Mouse (Mus musculus): ENCODE results near the gene Hsd17b10. TPM values are rescaled to one million over a fixed set of nuclear protein-coding genes. Genes with fewer than 3 reads are reported as not detected.

The Hsd17b10 gene
- polyA plus RNA-seq, 1 experiment = 10.0 TPM

- Histone ChIP-seq H3K27me3 (ENCODE audit: control insufficient read depth, insufficient read depth, low read length) (no peaks in the 10 kb centered on the region), H3K27ac (ENCODE audit: control insufficient read depth, insufficient read depth, low read depth, low read length) (peak within 1 kb of the TSS; percentile 99), H3K4me3 (ENCODE audit: control insufficient read depth, low read depth, low read length) (peak within 1 kb of the TSS; percentile 98), H3K4me1 (ENCODE audit: control insufficient read depth, insufficient read depth, low read length) (no peaks in the 10 kb centered on the region), H3K36me3 (ENCODE audit: control insufficient read depth, insufficient read depth, low read length) (no peaks in the 10 kb centered on the region)
- TF ChIP-seq CTCF (IDR thresholded peaks at IDR 0.05; ENCODE audit: control insufficient read depth, insufficient read depth, insufficient replicate concordance, low read depth, low read length) = no peak
- TF ChIP-seq POLR2A (IDR thresholded peaks at IDR 0.05; ENCODE audit: control insufficient read depth, low read depth, low read length) = peak; percentile 63
These were observed 14.8 kb downstream of the Hsd17b10 start, which contains the start of the genes Ribc1 and Smc1a for GRCm38 (mm10) chrX:152016151-152017145. Gene Ribc1 (minus strand): TSS chrX:152016295. Gene Smc1a (plus strand): TSS chrX:152016428.

DNA sequence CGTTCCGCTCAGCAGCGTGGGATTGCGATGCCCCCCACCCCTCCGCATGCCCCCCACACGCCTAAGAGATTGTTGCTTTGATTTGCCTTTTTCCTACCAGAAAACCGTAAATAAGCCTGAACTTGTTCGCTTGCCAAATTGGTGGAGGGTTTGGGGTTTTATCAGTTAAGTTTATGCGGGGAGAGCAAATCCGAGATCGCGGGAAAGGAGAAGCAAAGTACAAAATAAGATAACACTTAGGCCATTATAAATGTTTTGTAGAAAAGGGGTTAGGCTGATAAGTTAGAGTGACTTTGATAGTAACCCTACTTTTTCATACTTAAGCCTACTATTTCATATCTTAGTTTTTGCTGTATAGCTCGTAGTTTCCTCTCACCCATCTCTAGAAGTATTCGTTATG is 15.5 kb downstream of the Hsd17b10 start:
- Histone ChIP-seq H3K4me1 (ENCODE audit: control insufficient read depth, insufficient read depth, low read length) (no peaks in the 10 kb centered on the region), H3K27me3 (ENCODE audit: control insufficient read depth, insufficient read depth, low read length) (no peaks in the 10 kb centered on the region), H3K27ac (ENCODE audit: control insufficient read depth, insufficient read depth, low read depth, low read length) (no peak overlapping the region), H3K36me3 (ENCODE audit: control insufficient read depth, insufficient read depth, low read length) (no peaks in the 10 kb centered on the region), H3K4me3 (ENCODE audit: control insufficient read depth, low read depth, low read length) (peak overlapping the region; percentile 98)
- no peak for TF ChIP-seq POLR2A (IDR thresholded peaks at IDR 0.05; ENCODE audit: control insufficient read depth, low read depth, low read length)
- TF ChIP-seq CTCF (IDR thresholded peaks at IDR 0.05; ENCODE audit: control insufficient read depth, insufficient read depth, insufficient replicate concordance, low read depth, low read length) = no peak

DNA sequence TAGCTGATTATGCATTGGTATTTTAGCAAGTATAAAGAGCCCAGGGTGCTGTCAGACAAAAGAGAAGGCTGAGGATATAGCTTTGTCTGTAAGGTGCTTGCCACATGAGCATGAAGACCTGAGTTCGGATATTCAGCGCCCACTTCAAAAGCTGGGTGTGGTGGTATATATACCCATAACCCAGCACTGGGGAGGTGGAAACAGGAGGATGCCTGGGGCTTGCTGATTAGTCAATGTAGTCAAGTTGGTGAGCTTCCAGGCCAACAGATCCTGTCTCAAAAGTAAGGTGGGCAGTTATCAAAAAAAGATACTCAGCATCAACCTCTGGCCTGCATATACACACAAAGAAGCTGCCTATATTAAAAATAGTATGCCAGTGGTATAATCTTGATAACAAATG is 17.6 kb downstream of the Hsd17b10 start:
- H3K4me3 ChIP-seq (ENCODE audit: control insufficient read depth, low read depth, low read length) = no peak overlapping the region
- no peaks in the 10 kb centered on the region for H3K4me1 ChIP-seq (ENCODE audit: control insufficient read depth, insufficient read depth, low read length)
- H3K27ac ChIP-seq (ENCODE audit: control insufficient read depth, insufficient read depth, low read depth, low read length) = no peak overlapping the region
- H3K36me3 ChIP-seq (ENCODE audit: control insufficient read depth, insufficient read depth, low read length) = no peaks in the 10 kb centered on the region
- no peaks in the 10 kb centered on the region for H3K27me3 ChIP-seq (ENCODE audit: control insufficient read depth, insufficient read depth, low read length)
- no peak for TF ChIP-seq POLR2A (IDR thresholded peaks at IDR 0.05; ENCODE audit: control insufficient read depth, low read depth, low read length)
- TF ChIP-seq CTCF (IDR thresholded peaks at IDR 0.05; ENCODE audit: control insufficient read depth, insufficient read depth, insufficient replicate concordance, low read depth, low read length) = no peak

- H3K27me3 ChIP-seq (ENCODE audit: control insufficient read depth, insufficient read depth, low read length) = no peaks in the 10 kb centered on the region
- H3K36me3 ChIP-seq (ENCODE audit: control insufficient read depth, insufficient read depth, low read length) = no peaks in the 10 kb centered on the region
- H3K27ac ChIP-seq (ENCODE audit: control insufficient read depth, insufficient read depth, low read depth, low read length) = no peak overlapping the region
- TF ChIP-seq CTCF (IDR thresholded peaks at IDR 0.05; ENCODE audit: control insufficient read depth, insufficient read depth, insufficient replicate concordance, low read depth, low read length) = no peak
- TF ChIP-seq POLR2A (IDR thresholded peaks at IDR 0.05; ENCODE audit: control insufficient read depth, low read depth, low read length) = no peak
- no peak overlapping the region for H3K4me3 ChIP-seq (ENCODE audit: control insufficient read depth, low read depth, low read length)
- no peaks in the 10 kb centered on the region for H3K4me1 ChIP-seq (ENCODE audit: control insufficient read depth, insufficient read depth, low read length)
These were observed 38.2 kb downstream of the Hsd17b10 start for GRCm38 (mm10) chrX:152039865-152040264.

- Histone ChIP-seq H3K27ac (ENCODE audit: control insufficient read depth, insufficient read depth, low read depth, low read length) (no peak overlapping the region), H3K4me1 (ENCODE audit: control insufficient read depth, insufficient read depth, low read length) (no peaks in the 10 kb centered on the region), H3K4me3 (ENCODE audit: control insufficient read depth, low read depth, low read length) (no peak overlapping the region), H3K27me3 (ENCODE audit: control insufficient read depth, insufficient read depth, low read length) (no peaks in the 10 kb centered on the region), H3K36me3 (ENCODE audit: control insufficient read depth, insufficient read depth, low read length) (no peaks in the 10 kb centered on the region)
- no peak for TF ChIP-seq POLR2A (IDR thresholded peaks at IDR 0.05; ENCODE audit: control insufficient read depth, low read depth, low read length)
These were observed 45.6 kb downstream of the Hsd17b10 start for GRCm38 (mm10) chrX:152047230-152047629.

- no peaks in the 10 kb centered on the region for H3K27me3 ChIP-seq (ENCODE audit: control insufficient read depth, insufficient read depth, low read length)
These were observed 50.9 kb downstream of the Hsd17b10 start for GRCm38 (mm10) chrX:152052546-152052945.

More at GRCm38 (mm10) chrX:152052546-152052945, 50.9 kb downstream of the Hsd17b10 start:
- TF ChIP-seq POLR2A (IDR thresholded peaks at IDR 0.05; ENCODE audit: control insufficient read depth, low read depth, low read length) (no peak), CTCF (IDR thresholded peaks at IDR 0.05; ENCODE audit: control insufficient read depth, insufficient read depth, insufficient replicate concordance, low read depth, low read length) (no peak)
- no peak overlapping the region for H3K27ac ChIP-seq (ENCODE audit: control insufficient read depth, insufficient read depth, low read depth, low read length)
- H3K4me3 ChIP-seq (ENCODE audit: control insufficient read depth, low read depth, low read length) = no peak overlapping the region
- H3K4me1 ChIP-seq (ENCODE audit: control insufficient read depth, insufficient read depth, low read length) = no peaks in the 10 kb centered on the region
- H3K36me3 ChIP-seq (ENCODE audit: control insufficient read depth, insufficient read depth, low read length) = no peaks in the 10 kb centered on the region

Other genes with a start within 250 kb of the Hsd17b10 start
- 20.2 and 22.7 TPM in 2 replicates for gene Huwe1, start 201.0 kb upstream of the Hsd17b10 start, polyA plus RNA-seq (2012; rRNA removed)
- gene Ribc1, start 14.4 kb downstream of the Hsd17b10 start, polyA plus RNA-seq (2012; rRNA removed) = 16.9 and 21.9 TPM in 2 replicates
- gene Smc1a, start 14.6 kb downstream of the Hsd17b10 start, polyA plus RNA-seq (2012; rRNA removed) = 2.8 and 3.4 TPM in 2 replicates
- gene Iqsec2, start 142.4 kb downstream of the Hsd17b10 start, polyA plus RNA-seq (2012; rRNA removed) = 1.5 and 1.9 TPM in 2 replicates
- gene Kdm5c, start 231.2 kb downstream of the Hsd17b10 start, polyA plus RNA-seq (2012; rRNA removed) = 5.0 and 6.3 TPM in 2 replicates